Mouse (Mus musculus) kidney, adult 2 months (tissue): ENCODE data around the gene Gabbr2.

ENCODE experiments used
- CTCF ChIP-seq: fragments of 200-500 bp; conservative IDR thresholded peaks from 2 replicates; pipeline ENCODE4 v1.5.1; 2011; ENCODE audit warnings: low read depth, mild to moderate bottlenecking, control low read depth, low read length, moderate library complexity, mixed read lengths; ENCODE audit not compliant: insufficient read depth, insufficient read length
- POLR2A ChIP-seq: fragments of 200-500 bp; IDR thresholded peaks from one replicate; pipeline ENCODE4 v1.6.1; 2011; ENCODE audit warnings: low read depth, low read length, control low read depth

DNA sequence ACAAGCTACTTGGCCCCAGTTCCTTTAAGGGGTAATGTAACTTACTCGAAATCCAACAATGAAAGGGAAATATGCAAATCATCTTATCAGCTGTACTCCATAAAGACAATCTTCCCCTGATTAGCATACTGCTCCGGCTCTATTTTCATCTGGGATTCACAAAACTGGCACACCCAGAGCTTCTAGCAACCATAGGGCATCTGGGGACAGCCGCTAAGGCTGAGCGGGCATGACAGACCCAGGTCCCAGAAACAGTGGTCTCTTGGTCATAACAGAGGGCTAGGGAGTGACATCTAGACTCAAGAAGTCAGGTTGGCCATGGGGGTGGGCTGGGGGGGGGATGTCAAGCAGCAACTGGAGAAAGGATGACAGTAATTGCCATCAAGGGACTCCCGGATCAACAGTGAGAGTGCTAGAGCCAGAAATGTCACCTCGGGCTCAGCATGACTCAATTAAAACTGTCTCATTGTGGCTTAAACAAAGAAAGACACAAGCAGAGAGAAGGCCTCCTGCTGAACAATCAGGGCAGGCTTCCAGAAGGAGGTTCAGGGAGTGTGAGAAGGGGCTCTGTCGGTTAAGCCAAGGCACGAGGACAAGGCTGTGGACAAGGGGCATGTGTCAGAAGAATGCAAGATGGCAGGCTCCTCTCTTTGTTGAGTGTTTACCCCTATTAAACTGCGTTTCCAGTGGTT, 59.8 kb downstream of the Gabbr2 start:
- no peak for TF ChIP-seq POLR2A
- no peak for TF ChIP-seq CTCF
